Mouse (Mus musculus): ENCODE measurements around the gene Epb41. TPM values are rescaled to one million over a fixed set of nuclear protein-coding genes. Genes with fewer than 3 reads are reported as not detected.
A peak's percentile ranks its signal among the peaks of the same experiment; 100 is the strongest.

Epb41 gene
- polyA plus RNA-seq, 1 experiment from 2014 or later, result 122 TPM

DNA sequence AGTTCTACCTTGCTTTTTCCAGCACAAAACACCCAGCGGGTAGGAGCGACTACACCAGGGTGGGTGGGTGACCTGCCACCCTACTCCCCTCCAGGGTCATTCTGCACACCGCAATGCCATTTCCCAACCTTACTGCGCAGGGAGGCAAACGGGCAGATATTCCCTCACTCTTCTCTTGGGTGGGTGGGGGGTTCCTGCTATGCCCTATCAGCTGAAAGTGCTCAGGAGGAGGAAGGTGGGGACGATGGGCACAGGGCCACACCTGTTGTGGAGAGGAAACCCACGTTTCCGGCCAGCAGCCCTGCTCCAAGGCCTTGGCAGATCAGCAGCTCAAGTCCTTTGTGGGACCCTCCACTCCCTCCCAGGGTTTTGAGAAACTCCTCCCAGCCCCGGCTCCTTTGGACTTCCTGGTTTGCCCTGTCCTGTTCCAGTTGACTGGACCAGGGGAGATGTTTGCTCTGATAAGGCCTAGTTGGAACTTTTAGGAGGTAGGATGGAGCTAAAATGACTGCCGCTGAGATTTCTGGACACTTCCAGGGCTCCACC lies 158.0 kb downstream of the Epb41 start:
- WGBS, result 80% methylated on average over 10 of the region's 10 CpGs
- no peak overlapping the region for H3K4me3 ChIP-seq
- 0 out of 2 replicates have a peak overlapping the region, but pooled peaks have one; percentile 3 for H3K27ac ChIP-seq
- H3K4me1 ChIP-seq, result peaks cover 95% of the 10 kb centered on the region
- no peaks in the 10 kb centered on the region for H3K36me3 ChIP-seq
- H3K9me3 ChIP-seq (replicated peaks), result no peaks in the 10 kb centered on the region
- peaks cover 66% of the 10 kb centered on the region for H3K27me3 ChIP-seq (ENCODE audit: low read depth, poor library complexity, severe bottlenecking)
- DNase-seq (ENCODE audit: low spot score), result no peak

DNA sequence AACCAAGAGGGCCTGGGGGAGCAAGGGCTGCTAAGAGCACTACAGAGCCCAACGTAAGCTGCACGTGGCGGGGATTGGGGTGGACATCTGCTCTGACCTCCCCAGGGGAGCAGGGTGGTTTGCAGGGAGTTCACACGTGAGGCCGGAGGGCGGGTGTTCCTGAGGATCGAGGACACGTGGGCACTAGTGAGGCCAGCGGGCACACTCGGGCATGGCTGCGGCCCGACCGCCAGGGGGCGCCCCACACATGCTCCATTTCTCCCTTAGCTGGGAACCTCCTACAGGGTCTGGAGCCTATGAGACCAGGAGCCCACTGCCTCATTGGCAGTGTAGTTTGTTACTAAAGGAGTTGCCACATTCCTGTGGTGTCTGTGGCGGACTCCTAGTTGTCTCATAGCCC lies 158.7 kb downstream of the Epb41 start:
- Histone ChIP-seq H3K36me3 (no peaks in the 10 kb centered on the region), H3K27ac (peak overlapping the region; percentile 77), H3K4me1 (peaks cover 92% of the 10 kb centered on the region), H3K9me3 (replicated peaks) (no peaks in the 10 kb centered on the region), H3K27me3 (ENCODE audit: low read depth, poor library complexity, severe bottlenecking) (peaks cover 66% of the 10 kb centered on the region), H3K4me3 (no peak overlapping the region)
- peak; percentile 91 for DNase-seq (ENCODE audit: low spot score)
- 6% methylated on average over 15 of the region's 15 CpGs for WGBS

DNA sequence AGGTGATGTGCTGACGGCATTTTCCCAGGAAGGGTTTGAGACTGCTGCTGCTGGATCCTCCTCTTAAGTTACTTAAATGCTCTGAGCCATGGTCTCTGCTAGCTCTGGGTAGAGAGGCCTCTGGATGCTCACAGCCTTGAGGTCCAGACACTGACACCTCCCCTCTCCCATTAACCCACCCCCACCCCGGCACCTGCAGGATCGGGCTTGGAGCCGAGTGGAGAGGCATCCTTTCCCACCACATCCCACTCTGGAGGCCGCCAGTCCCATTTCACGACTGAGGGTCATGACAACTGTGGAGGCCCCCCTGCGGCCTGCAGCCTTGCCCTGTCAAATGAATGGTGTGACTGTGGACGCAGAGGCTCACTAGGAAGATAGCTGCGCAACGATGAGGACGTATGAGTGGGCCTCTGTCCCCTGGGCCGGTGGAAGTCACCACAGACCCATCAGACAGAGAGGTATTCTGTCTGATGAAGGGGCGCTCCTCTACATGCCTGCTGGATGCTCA lies 159.2 kb downstream of the Epb41 start:
- H3K4me1 ChIP-seq, result peaks cover 92% of the 10 kb centered on the region
- WGBS, result 13% methylated on average over 13 of the region's 13 CpGs

DNA sequence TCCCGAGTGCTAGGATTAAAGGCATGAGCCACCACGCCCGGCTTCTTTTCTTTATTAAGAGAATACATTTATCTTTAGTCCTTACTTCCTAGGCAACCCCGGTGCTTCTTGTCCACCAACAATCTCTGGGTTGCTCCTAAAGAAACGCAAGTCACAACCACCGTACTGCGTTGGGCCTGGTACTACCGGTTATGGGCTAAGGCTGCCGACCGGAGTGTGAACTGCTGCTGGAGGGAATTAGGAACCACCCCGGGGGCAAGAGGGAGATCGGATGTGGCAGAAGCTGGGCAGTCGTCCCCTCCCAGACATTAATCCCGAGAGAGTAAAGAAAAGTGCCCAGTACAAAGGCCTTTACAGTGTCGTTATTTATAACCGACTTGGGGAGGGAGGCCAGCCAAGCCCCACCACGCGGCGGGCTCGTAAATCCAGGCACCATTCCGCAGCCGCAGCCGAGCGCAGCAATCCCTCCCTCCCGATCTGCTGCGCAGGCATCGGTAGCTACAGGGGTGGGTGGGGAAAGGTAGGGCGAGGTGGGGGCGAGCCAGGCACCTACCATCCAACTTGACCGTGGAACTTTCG lies 160.1 kb downstream of the Epb41 start:
- H3K27ac ChIP-seq, result peak overlapping the region; percentile 77
- H3K27me3 ChIP-seq (ENCODE audit: low read depth, poor library complexity, severe bottlenecking), result peaks cover 57% of the 10 kb centered on the region
- WGBS, result 1% methylated on average over 31 of the region's 31 CpGs

More for the DNA sequence above, 159.2 kb downstream of the Epb41 start:
- DNase-seq (ENCODE audit: low spot score), result no peak
- Histone ChIP-seq H3K36me3 (no peaks in the 10 kb centered on the region), H3K27me3 (ENCODE audit: low read depth, poor library complexity, severe bottlenecking) (peaks cover 63% of the 10 kb centered on the region), H3K9me3 (replicated peaks) (no peaks in the 10 kb centered on the region), H3K27ac (peak overlapping the region; percentile 77), H3K4me3 (peak overlapping the region; percentile 39)

DNA sequence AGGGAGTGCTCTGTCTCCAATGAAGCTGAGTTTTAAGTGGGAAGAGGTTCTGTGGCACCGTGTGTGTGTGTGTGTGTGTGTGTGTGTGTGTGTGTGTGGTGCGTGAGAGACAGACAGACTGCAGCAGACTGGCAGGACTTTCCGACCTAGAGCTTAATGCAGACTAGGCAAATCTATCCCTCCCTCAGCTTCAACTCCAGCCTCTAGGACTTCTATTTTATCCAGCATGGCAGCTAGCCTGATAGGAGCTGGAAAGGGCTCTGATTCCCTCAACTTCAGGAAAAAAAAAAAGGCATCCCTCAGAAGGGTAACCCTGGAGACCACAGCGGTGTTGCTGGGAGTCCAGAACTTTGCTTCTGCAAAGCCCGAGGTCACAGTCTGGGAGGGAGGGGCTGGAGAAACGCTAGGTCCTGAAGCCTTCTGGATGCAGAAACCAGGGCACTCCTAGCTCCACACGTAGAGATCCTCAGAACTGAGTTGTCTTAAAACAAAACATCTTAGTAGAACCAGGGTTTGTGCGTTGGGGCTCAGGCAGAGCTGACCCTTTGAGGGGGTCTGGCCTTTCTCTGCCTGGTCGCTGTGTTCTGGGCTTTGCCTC lies 161.0 kb downstream of the Epb41 start:
- H3K9me3 ChIP-seq (replicated peaks), result no peaks in the 10 kb centered on the region
- H3K36me3 ChIP-seq, result no peaks in the 10 kb centered on the region
- H3K27ac ChIP-seq, result no peak overlapping the region; the same call in 1 of the 2 replicates
- no peak for DNase-seq (ENCODE audit: low spot score)
- no peak overlapping the region for H3K4me3 ChIP-seq
- 4% methylated on average over 9 of the region's 9 CpGs for WGBS
- H3K4me1 ChIP-seq, result peaks cover 90% of the 10 kb centered on the region
- peaks cover 57% of the 10 kb centered on the region for H3K27me3 ChIP-seq (ENCODE audit: low read depth, poor library complexity, severe bottlenecking)

More for the DNA sequence above, 160.1 kb downstream of the Epb41 start:
- no peaks in the 10 kb centered on the region for H3K9me3 ChIP-seq (replicated peaks)
- DNase-seq (ENCODE audit: low spot score), result peak; percentile 79
- peaks cover 92% of the 10 kb centered on the region for H3K4me1 ChIP-seq
- H3K4me3 ChIP-seq, result peak overlapping the region; percentile 39
- H3K36me3 ChIP-seq, result no peaks in the 10 kb centered on the region

DNA sequence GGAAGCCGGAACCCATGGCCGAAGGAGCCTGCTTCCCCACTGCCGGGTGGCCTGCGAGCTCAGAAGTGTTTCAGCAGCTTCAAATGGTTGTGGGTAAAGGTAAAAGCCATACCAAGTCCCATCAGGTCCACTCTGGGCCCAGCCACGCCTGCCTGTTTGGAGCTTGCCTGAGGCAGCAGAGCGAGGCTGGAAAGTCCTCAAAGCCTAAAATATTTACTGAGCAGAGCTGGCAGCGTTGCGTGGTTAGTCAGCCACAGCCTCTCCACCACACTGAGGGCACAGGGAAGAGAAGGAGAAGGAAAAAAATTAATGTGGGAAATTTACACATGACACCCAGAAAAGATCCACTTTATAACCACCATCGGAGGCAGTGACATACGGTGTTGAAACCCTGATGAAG lies 161.6 kb downstream of the Epb41 start:
- no peak overlapping the region for H3K4me3 ChIP-seq
- H3K9me3 ChIP-seq (replicated peaks), result no peaks in the 10 kb centered on the region
- WGBS, result 46% methylated on average over 10 of the region's 10 CpGs
- DNase-seq (ENCODE audit: low spot score), result no peak
- 0 out of 2 replicates have a peak overlapping the region, but pooled peaks have one; percentile 25 for H3K27ac ChIP-seq
- peaks cover 57% of the 10 kb centered on the region for H3K27me3 ChIP-seq (ENCODE audit: low read depth, poor library complexity, severe bottlenecking)
- peaks cover 88% of the 10 kb centered on the region for H3K4me1 ChIP-seq
- H3K36me3 ChIP-seq, result no peaks in the 10 kb centered on the region

DNA sequence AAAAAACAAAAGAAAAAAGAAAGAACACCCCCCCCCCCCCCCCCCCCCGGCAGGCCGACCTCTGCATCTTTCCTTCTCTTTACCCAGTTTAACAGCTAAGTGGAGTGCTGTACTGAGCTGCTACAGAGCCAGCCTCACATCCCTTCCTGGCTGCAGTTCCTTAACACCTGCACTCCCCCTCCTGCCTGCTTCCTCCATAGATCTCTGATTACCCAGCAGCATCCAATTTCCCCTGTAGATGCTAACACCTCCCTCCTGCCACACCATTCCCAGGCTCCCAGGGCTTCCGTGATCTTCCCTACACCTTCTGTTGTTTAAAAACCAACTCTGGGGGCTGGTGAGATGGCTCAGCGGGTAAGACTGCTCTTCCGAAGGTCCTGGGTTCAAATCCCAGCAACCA lies 163.6 kb downstream of the Epb41 start:
- 34% methylated on average over 5 of the region's 5 CpGs for WGBS
- Histone ChIP-seq H3K4me3 (no peak overlapping the region), H3K4me1 (peaks cover 71% of the 10 kb centered on the region), H3K27me3 (ENCODE audit: low read depth, poor library complexity, severe bottlenecking) (peaks cover 44% of the 10 kb centered on the region), H3K9me3 (replicated peaks) (no peaks in the 10 kb centered on the region), H3K36me3 (0 out of 2 replicates have a peak, but pooled peaks cover 6% of the 10 kb centered on the region), H3K27ac (no peak overlapping the region)
- no peak for DNase-seq (ENCODE audit: low spot score)

DNA sequence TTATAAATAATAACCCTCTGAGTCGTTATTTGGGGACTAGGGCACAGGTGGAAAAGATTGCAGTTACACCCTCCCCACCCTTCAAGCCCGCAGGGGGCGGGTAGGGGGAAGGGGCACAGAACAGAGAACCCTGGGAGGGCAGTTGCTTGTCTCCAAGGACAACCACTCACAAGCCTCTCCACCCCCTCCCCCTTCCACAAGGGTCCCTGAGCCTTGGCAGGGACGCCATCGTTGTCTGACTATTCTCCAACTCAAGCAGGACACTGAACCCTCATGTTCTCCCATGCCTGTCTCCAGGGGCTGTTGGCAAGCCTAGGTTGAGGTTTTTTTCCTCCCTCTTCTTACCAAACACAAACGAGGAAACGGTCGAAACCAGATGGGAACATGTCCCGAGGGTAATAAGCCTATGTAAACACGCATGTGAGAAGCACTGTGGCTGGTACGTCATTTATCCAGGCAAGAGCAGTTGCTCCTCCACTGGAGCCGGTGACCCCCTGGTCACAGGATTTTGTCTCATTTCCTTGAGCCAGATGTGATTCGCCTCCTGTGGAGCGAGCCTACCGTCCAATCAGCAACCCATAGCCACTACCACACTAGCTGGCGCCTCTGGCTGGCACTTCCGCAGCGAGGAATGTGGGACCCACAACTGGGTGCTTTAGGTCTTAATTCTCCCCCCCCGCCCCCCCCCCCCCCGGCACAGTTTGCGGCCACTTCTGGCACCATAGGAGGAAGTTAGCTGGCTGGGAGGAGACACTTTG lies 164.7 kb downstream of the Epb41 start:
- Histone ChIP-seq H3K36me3 (peaks cover 17% of the 10 kb centered on the region), H3K9me3 (replicated peaks) (no peaks in the 10 kb centered on the region), H3K4me1 (peaks cover 60% of the 10 kb centered on the region), H3K27ac (peak overlapping the region; percentile 50), H3K4me3 (peak overlapping the region; percentile 31), H3K27me3 (ENCODE audit: low read depth, poor library complexity, severe bottlenecking) (peaks cover 34% of the 10 kb centered on the region)
- 15% methylated on average over 18 of the region's 21 CpGs for WGBS
- DNase-seq (ENCODE audit: low spot score), result peak; percentile 59

DNA sequence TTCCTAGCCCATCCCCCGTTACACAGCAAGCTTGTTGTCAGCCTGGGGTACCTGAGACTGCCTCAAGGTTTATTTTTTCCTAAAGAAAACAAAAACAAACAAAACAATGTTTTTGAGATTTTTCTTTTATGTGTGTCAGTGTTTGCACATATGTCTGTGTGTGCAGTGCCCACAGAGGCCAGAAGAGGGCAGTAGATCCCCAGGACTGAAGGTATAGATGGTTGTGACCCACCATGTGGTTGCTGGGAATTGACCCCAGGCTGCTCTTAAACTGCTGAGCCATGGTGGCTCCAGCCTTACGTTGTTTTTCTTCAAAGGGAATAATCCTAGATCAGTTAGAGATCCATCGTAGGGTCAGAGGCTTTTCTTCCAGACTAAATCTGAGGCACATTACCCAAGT lies 167.2 kb downstream of the Epb41 start:
- DNase-seq (ENCODE audit: low spot score), result no peak
- H3K9me3 ChIP-seq (replicated peaks), result no peaks in the 10 kb centered on the region
- H3K36me3 ChIP-seq, result peaks cover 41% of the 10 kb centered on the region

DNA sequence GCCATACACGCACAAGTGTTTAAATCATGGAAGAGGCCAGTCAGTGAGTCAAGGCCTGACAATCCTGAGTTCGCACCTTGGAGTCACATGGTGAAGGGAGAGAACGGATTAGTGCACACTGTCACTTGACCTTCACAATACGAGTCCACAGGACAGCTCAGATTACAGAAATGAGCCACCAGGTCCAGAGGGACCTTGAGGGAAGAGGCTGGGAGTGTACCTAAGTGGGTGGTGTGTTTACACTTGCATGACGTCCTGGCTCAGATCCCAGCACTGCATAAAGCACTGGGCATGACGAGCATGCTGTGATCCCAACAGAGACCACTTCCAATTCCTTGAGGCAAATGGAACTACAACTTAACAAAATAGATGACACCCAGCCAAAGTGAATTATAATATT lies 168.7 kb downstream of the Epb41 start:
- H3K9me3 ChIP-seq (replicated peaks), result no peaks in the 10 kb centered on the region
- peaks cover 55% of the 10 kb centered on the region for H3K36me3 ChIP-seq
- DNase-seq (ENCODE audit: low spot score), result no peak
- peaks cover 25% of the 10 kb centered on the region for H3K4me1 ChIP-seq
- H3K27me3 ChIP-seq (ENCODE audit: low read depth, poor library complexity, severe bottlenecking), result 0 out of 2 replicates have a peak, but pooled peaks cover 3% of the 10 kb centered on the region
- 80% methylated on average over 6 of the region's 6 CpGs for WGBS
- no peak overlapping the region for H3K4me3 ChIP-seq
- no peak overlapping the region for H3K27ac ChIP-seq

More for the DNA sequence above, 167.2 kb downstream of the Epb41 start:
- Histone ChIP-seq H3K4me3 (no peak overlapping the region), H3K27me3 (ENCODE audit: low read depth, poor library complexity, severe bottlenecking) (peaks cover 18% of the 10 kb centered on the region), H3K27ac (no peak overlapping the region), H3K4me1 (peaks cover 35% of the 10 kb centered on the region)
- 92% methylated on average over 3 of the region's 3 CpGs for WGBS

DNA sequence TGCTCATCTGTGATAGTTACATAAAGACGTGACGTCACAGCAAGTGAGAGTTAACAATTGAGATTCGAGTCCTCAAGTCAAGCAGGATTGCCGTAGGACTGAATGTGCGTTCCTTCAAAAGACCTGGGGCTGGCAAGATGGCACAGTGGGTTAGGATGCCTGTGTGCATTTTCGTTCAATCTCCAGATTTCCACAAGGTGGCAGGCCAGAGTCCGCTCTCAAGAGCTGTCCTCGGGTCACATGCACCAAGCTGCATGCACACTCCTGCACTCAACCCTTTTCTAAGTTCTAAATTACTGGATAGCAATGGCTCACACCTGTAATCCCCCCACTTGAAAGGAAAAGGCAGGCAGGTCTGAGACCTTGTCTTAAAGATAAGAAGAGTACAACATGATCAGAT lies 170.6 kb downstream of the Epb41 start:
- H3K9me3 ChIP-seq (replicated peaks), result no peaks in the 10 kb centered on the region
- no peak overlapping the region for H3K27ac ChIP-seq
- H3K36me3 ChIP-seq, result peaks cover 74% of the 10 kb centered on the region
- H3K27me3 ChIP-seq (ENCODE audit: low read depth, poor library complexity, severe bottlenecking), result no peaks in the 10 kb centered on the region
- no peak overlapping the region for H3K4me3 ChIP-seq
- no peak for DNase-seq (ENCODE audit: low spot score)
- H3K4me1 ChIP-seq, result peaks cover 6% of the 10 kb centered on the region
- WGBS, result 68% methylated on average over 8 of the region's 8 CpGs

DNA sequence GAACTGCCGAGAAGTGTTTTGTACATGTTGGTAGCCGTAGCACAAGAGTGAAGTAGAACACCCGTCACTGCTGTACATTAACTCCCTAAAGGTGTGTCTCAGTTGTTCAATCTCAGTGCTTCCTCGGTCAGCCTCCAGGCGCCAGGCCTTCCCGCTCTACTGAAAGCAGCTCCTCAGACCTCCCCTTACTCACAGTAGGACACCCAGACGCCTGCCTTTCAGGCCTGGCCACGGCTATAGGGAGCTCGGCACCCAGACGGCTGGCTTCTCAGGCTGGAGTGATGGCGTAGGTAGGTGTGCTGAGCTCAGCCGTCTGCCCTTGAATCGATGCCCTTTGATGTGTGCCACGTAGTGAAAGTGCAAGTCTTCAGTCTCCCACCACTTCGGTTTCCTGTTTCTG lies 174.0 kb downstream of the Epb41 start:
- no peak for DNase-seq (ENCODE audit: low spot score)
- Histone ChIP-seq H3K9me3 (replicated peaks) (0 out of 2 replicates have a peak, but pooled peaks cover 2% of the 10 kb centered on the region), H3K4me3 (no peak overlapping the region), H3K27me3 (ENCODE audit: low read depth, poor library complexity, severe bottlenecking) (no peaks in the 10 kb centered on the region), H3K36me3 (peaks cover 89% of the 10 kb centered on the region), H3K27ac (no peak overlapping the region), H3K4me1 (no peaks in the 10 kb centered on the region)
- 90% methylated on average over 15 of the region's 15 CpGs for WGBS

Data from limb, embryonic 10.5 days (tissue).